Mouse (Mus musculus) hindbrain, embryonic 11.5 days (tissue): Measurements from ENCODE around the gene Dctn3. TPM values are rescaled to one million over a fixed set of nuclear protein-coding genes. Genes with fewer than 3 reads are reported as not detected.
"Not testable (repeated sequence)": the region's sequence is repeated elsewhere in the genome, so short reads cannot be mapped to it uniquely, and the experiment has no call there.

Experiments used
- ATAC-seq: fragments of 200-750 bp; cut with Nextera tagmentation; 2 replicates; pipeline ENCODE4 v1.8.0; 2017; ENCODE audit warnings: mild to moderate bottlenecking, moderate TSS enrichment, moderate library complexity; ENCODE audit not compliant: low FRiP score
- DNase-seq: peaks from one replicate; pipeline ENCODE4 v3.0.0-alpha.2; 2015; ENCODE audit warnings: low spot score
- H3K27ac ChIP-seq: fragments of 300-500 bp; sonication (generic); 2 replicates; pipeline ENCODE4 v1.5.1; 2014; ENCODE audit warnings: mild to moderate bottlenecking, low read depth, low read length
- H3K27me3 ChIP-seq: fragments of 300-500 bp; sonication (generic); 2 replicates; pipeline ENCODE4 v1.6.1; 2014; ENCODE audit warnings: mild to moderate bottlenecking, low read length, moderate library complexity, mixed read lengths; ENCODE audit not compliant: control insufficient read depth, insufficient read depth
- H3K36me3 ChIP-seq: fragments of 300-500 bp; sonication (generic); 2 replicates; pipeline ENCODE4 v1.6.1; 2014; ENCODE audit warnings: mild to moderate bottlenecking, low read length, moderate library complexity, mixed read lengths; ENCODE audit not compliant: control insufficient read depth, insufficient read depth
- H3K4me1 ChIP-seq: fragments of 300-500 bp; sonication (generic); replicated peaks from 2 replicates; pipeline ENCODE4 v1.6.1; 2014; ENCODE audit warnings: low read length, mixed read lengths; ENCODE audit not compliant: control insufficient read depth, insufficient read depth
- H3K4me2 ChIP-seq: fragments of 300-500 bp; sonication (generic); replicated peaks from 2 replicates; pipeline ENCODE4 v1.6.1; 2014; ENCODE audit warnings: mild to moderate bottlenecking, low read depth, low read length
- H3K4me3 ChIP-seq: fragments of 300-500 bp; sonication (generic); 2 replicates; pipeline ENCODE4 v1.5.1; 2014; ENCODE audit warnings: low read depth, low read length
- H3K9ac ChIP-seq: fragments of 300-500 bp; sonication (generic); 2 replicates; pipeline ENCODE4 v1.6.1; 2014; ENCODE audit warnings: low read depth, low read length
- H3K9me3 ChIP-seq: fragments of 300-500 bp; sonication (generic); 2 replicates; pipeline ENCODE4 v1.6.1; 2016; ENCODE audit warnings: low read length; ENCODE audit not compliant: control insufficient read depth
- WGBS: fragments of 180-500 bp; shearing (Covaris S2); extraction: QIAGEN DNeasy Blood & Tissue Kit; methylation state at CpG from one replicate; pipeline ENCODE4 v1.1.7; 2014; 5-methylcytosine and 5-hydroxymethylcytosine counted together
- polyA plus RNA-seq: library from polyadenylated mRNA; unstranded; fragments of >200 nt; fragmentation: Nextera tagmentation; extraction: Ambion mirVana; gene quantifications from 2 replicates; pipeline ENCODE4 v1.2.1, GENCODE M21; 2014

The Dctn3 gene
- polyA plus RNA-seq, 1 experiment from 2014 or later: 192 TPM

DNA sequence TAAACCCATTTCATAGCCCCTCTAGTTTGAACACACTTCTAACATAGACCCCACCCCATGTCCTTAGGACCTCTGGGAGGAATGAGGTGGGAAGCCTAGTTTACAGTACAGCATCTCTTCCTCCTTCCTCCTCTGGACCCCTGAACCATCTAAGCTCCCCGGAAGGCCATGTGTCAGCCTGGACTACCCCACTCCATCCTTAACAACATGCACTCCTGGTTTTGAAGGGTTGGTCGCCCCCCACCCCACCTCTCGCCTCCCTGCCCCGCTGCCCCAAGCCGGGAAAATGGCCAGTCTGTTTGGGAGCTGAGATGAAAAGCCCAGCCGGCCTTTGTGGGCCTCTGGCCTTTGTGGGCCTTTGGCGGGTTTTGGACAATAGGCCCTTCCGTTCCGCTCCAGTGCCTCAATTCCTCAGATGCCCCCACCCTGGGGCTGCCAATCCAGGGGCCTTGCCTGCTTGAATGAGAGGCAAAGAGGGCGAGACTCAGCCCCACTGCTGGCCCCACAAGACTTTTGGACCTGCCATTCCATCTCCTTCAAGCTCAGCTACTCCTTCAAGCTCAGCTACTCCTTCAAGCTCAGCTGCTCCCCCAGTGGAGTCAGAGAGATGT lies 37.0 kb downstream of the Dctn3 start:
- H3K4me1 ChIP-seq, H3K9ac ChIP-seq, H3K4me2 ChIP-seq, H3K36me3 ChIP-seq, H3K9me3 ChIP-seq, H3K27me3 ChIP-seq, H3K4me3 ChIP-seq: not testable (repeated sequence)
- ATAC-seq: peak; percentile 46
- peak; percentile 66 for DNase-seq
- H3K27ac ChIP-seq: peak overlapping the region; percentile 70
- 19% methylated on average over 8 of the region's 10 CpGs for WGBS

DNA sequence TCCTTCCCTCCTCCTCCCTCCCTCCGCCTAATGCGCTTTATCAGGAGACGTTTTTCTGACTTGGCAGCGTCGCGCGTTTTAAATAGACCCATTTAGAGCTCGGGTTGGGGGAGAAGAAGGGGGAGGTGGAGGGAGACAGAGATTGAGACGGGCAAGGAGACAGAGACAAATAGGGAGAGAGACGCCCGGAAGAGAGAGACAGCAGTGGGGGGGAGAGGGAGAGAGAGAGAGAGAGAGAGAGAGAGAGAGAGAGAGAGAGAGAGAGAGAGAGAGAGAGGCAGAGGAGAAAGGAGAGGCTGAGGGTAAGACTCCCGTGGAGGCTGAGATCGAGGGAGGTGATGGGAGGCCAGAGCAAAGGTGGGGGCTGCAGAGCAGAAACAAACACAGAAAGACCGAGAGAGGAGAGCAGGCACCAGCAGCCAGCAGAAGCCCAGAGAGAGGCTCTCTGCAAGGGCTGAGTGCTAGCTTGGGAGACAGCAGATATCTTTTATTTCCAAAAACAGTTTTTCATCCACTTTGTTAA lies 38.0 kb downstream of the Dctn3 start:
- H3K9me3 ChIP-seq, H3K9ac ChIP-seq, H3K4me2 ChIP-seq, H3K27me3 ChIP-seq, H3K36me3 ChIP-seq, H3K4me3 ChIP-seq: not testable (repeated sequence)
- WGBS: 0% methylated on average over 11 of the region's 14 CpGs
- peak; percentile 42 for DNase-seq
- peak; percentile 39; the same call in 1 of the 2 replicates for ATAC-seq
- Histone ChIP-seq H3K4me1 (peaks cover 14% of the 10 kb centered on the region), H3K27ac (peak overlapping the region; percentile 79)

- not testable (repeated sequence) for H3K4me3 ChIP-seq
- 3% methylated on average over 19 of the region's 27 CpGs for WGBS
These were observed 38.6 kb downstream of the Dctn3 start for GRCm38 (mm10) chr4:41684131-41684930.

DNA sequence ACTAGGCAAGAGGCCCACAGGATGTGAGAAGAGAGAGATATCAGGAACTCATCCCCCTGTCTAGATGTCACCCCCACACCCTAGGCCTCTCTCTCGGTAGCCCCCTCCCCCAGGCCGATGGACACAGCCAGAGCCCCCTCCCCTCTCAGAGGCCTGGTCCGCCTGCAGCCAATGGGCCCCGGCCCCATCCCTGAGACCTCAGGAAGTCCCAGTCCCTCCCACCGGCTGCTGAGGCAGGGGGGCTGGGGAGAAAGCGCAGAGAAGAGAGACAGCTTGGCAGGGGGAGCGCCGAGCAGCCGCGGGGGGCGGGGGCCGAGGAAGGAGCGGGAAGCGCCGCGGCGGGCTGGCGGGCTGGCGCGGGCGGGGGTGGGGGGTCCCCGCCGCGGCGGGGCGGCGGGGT lies 39.7 kb downstream of the Dctn3 start:
- not testable (repeated sequence) for H3K9me3 ChIP-seq, H3K27me3 ChIP-seq, H3K9ac ChIP-seq, H3K36me3 ChIP-seq, H3K4me3 ChIP-seq, DNase-seq
- Histone ChIP-seq H3K4me1 (peaks cover 21% of the 10 kb centered on the region), H3K4me2 (0 out of 2 replicates have a peak overlapping the region, but pooled peaks have one; percentile 32), H3K27ac (peak overlapping the region; percentile 71; the same call in 1 of the 2 replicates)
- 0% methylated on average over 2 of the region's 27 CpGs for WGBS
- ATAC-seq: peak; percentile 49

More at GRCm38 (mm10) chr4:41684131-41684930, 38.6 kb downstream of the Dctn3 start:
- H3K9ac ChIP-seq: 0 out of 2 replicates have a peak overlapping the region, but pooled peaks have one; percentile 34
- H3K27me3 ChIP-seq, H3K36me3 ChIP-seq, H3K4me2 ChIP-seq, H3K9me3 ChIP-seq: not testable (repeated sequence)
- ATAC-seq (peak; percentile 67), DNase-seq (peak; percentile 64)
- H3K27ac ChIP-seq: peak overlapping the region; percentile 86
- H3K4me1 ChIP-seq: peaks cover 19% of the 10 kb centered on the region

DNA sequence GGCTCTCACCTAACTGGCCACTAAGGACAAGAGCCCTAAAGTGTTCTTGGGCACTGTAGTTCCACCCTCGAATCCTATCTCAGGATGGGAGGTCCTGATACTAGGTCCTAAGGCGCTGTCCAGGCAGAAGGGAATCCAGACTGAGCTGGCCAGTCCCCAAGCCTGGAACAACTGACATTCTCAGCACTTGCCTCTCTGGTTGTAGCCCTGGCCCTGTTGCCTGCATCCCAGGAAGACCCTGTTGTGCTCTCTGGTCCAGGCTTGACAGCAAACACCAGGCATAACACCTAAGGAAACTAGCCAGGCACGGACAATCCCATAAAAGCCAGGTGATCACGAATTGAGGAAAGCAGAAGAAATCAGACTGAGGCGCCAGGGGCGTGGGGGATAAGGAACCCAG lies 40.2 kb downstream of the Dctn3 start:
- Histone ChIP-seq H3K36me3 (peaks cover 4% of the 10 kb centered on the region), H3K27ac (peak overlapping the region; percentile 71), H3K9me3 (no peaks in the 10 kb centered on the region), H3K4me3 (peak overlapping the region; percentile 8; the same call in 1 of the 2 replicates), H3K9ac (peak overlapping the region; percentile 44), H3K27me3 (no peaks in the 10 kb centered on the region), H3K4me2 (peak overlapping the region; percentile 32), H3K4me1 (peaks cover 23% of the 10 kb centered on the region)
- 12% methylated on average over 6 of the region's 6 CpGs for WGBS
- peak; percentile 44 for DNase-seq
- no peak for ATAC-seq

DNA sequence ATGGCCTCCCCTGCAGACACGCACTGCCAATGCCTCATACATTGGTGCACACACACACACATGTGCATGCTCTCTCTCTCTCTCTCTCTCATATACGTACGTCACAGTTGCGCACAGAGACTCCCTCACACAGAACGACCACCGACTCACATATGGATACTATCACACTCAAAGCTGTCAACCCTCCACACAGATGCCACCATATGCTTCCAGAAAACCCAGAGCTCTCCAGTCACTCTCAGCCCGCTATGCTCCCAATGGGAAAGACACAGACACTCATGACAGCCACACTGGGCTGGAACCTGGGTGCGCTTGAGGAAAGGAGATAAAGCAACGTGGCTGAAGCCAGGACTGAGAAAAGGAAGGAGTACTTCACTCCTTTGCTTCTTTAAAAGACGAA lies 41.0 kb downstream of the Dctn3 start:
- Histone ChIP-seq H3K9ac (no peak overlapping the region), H3K4me3 (no peak overlapping the region), H3K36me3 (peaks cover 4% of the 10 kb centered on the region), H3K4me1 (peaks cover 30% of the 10 kb centered on the region), H3K4me2 (no peak overlapping the region), H3K27ac (0 out of 2 replicates have a peak overlapping the region, but pooled peaks have one; percentile 71), H3K27me3 (no peaks in the 10 kb centered on the region), H3K9me3 (no peaks in the 10 kb centered on the region)
- DNase-seq (peak; percentile 22), ATAC-seq (no peak)
- WGBS: 80% methylated on average over 10 of the region's 10 CpGs

GRCm38 (mm10) chr4:41681176-41681575 lies 41.8 kb downstream of the Dctn3 start:
- H3K27ac ChIP-seq: no peak overlapping the region
- WGBS: 59% methylated on average over 4 of the region's 4 CpGs

GRCm38 (mm10) chr4:41679291-41679690 lies 43.7 kb downstream of the Dctn3 start:
- 14% methylated on average over 1 of the region's 2 CpGs for WGBS
- Histone ChIP-seq H3K9me3 (no peaks in the 10 kb centered on the region), H3K4me1 (peaks cover 31% of the 10 kb centered on the region), H3K9ac (no peak overlapping the region), H3K36me3 (peaks cover 4% of the 10 kb centered on the region), H3K27me3 (no peaks in the 10 kb centered on the region), H3K4me2 (0 out of 2 replicates have a peak overlapping the region, but pooled peaks have one; percentile 7), H3K4me3 (no peak overlapping the region), H3K27ac (peak overlapping the region; percentile 55; the same call in 1 of the 2 replicates)
- ATAC-seq (no peak), DNase-seq (no peak)

More at GRCm38 (mm10) chr4:41681176-41681575, 41.8 kb downstream of the Dctn3 start:
- Histone ChIP-seq H3K36me3 (peaks cover 4% of the 10 kb centered on the region), H3K4me3 (no peak overlapping the region), H3K9ac (no peak overlapping the region), H3K9me3 (no peaks in the 10 kb centered on the region), H3K27me3 (no peaks in the 10 kb centered on the region), H3K4me2 (no peak overlapping the region), H3K4me1 (peaks cover 31% of the 10 kb centered on the region)
- no peak for ATAC-seq
- no peak for DNase-seq
